Mouse (Mus musculus): ENCODE measurements around the gene Rfpl4.

DNA sequence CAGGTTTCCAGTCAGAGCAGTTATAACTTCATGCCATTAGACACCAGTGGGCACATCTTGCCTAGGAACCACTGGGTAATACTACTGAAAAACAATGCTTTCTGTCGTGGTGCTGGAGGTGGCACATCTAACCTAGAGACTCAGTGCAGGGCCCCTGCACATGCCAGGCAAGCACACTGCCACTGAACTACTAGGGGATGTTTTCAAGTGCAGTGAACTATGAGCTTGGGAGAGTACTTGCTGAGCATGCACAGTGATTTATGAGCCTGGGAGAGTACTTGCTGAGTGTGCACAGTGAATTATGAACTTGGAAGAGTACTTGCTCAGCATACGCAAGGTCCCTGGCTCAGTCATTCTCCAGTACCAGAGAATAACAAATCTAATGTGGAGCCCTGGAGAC, 14.2 kb downstream of the Rfpl4 start:
- TF ChIP-seq CTCF (IDR thresholded peaks at IDR 0.05; ENCODE audit: low read depth) (no peak), EP300 (IDR thresholded peaks at IDR 0.05; ENCODE audit: low read depth) (no peak)

Data from heart, postnatal 0 days (tissue).